In the genomic region with DNA sequence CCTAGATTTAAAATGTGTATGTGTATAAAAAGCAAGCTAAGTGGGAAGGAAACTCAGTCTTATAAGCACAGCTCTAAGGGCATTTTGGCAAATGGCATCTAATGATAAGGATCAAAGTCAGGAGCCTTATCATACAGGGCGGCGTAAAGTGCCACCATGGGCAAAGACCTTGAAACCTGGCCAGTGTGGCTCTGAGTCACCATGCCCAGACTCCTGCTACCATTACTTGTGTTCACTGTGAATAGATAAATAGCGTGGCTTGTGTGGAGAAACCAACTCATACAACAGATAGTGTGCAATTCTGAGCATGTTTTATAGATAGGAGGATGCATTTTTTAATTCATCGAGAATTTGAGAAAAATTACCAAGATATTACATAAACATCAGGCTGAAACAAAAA, we compare ENCODE assay signal across 19 mouse cellular contexts. TPM values are rescaled to one million over a fixed set of nuclear protein-coding genes. Genes with fewer than 3 reads are reported as not detected.
DNase-seq lines count a peak whose midpoint lies in the region; ATAC-seq and TF ChIP-seq lines count a peak whose summit lies in the region.
"Had no signal": no experiment of that assay in that cellular context is flagged by ENCODE, and none has a peak within 500 bp of the region (broad histone marks: within the 10 kb centered on the region; RNA-seq: fewer than 3 reads in every experiment).

No protein-coding gene starts in this region.

- H3K4me3 ChIP-seq in layer of hippocampus, adult 2 months = no peak overlapping the region
- H3K4me3 ChIP-seq in MEL (ENCODE audit: control insufficient read depth in 1 of 2, insufficient read depth in 1 of 2, low read depth in 2 of 2, low read length in 2 of 2) = no peak overlapping the region
- H3K4me3 ChIP-seq in forebrain, embryonic 16.5 days (replicated peaks; ENCODE audit: low read length) = no peak overlapping the region
- H3K4me3 ChIP-seq: embryonic facial prominence, embryonic 12.5 days; embryonic facial prominence, embryonic 15.5 days; gastrocnemius, adult 2 months; hindbrain, embryonic 12.5 days; hindbrain, embryonic 15.5 days had no signal

- peaks cover 0 to 4% of the 10 kb centered on the region in 2 experiments; a peak in 2 of 4 replicates for H3K4me1 ChIP-seq in MEL (ENCODE audit: control insufficient read depth in 1 of 2, insufficient read depth in 2 of 2, low read length in 2 of 2)
- H3K4me1 ChIP-seq in forebrain, embryonic 16.5 days (replicated peaks; ENCODE audit: control insufficient read depth, insufficient read depth, low read length) = 0 out of 2 replicates have a peak, but pooled peaks cover 3% of the 10 kb centered on the region
- H3K4me1 ChIP-seq: embryonic facial prominence, embryonic 12.5 days; hindbrain, embryonic 15.5 days had no signal

- H3K79me2 ChIP-seq in MEL (ENCODE audit: control insufficient read depth, insufficient read depth, low read length, poor library complexity) = no peaks in the 10 kb centered on the region

- 95% methylated on average over 4 of the region's 4 CpGs for WGBS in forebrain, embryonic 16.5 days

- peak overlapping the region; percentile 64 for H3K27ac ChIP-seq in layer of hippocampus, adult 2 months
- H3K27ac ChIP-seq in MEL (ENCODE audit: control insufficient read depth, low read depth, low read length) = no peak overlapping the region
- H3K27ac ChIP-seq in forebrain, embryonic 16.5 days (ENCODE audit: low read length) = no peak overlapping the region
- H3K27ac ChIP-seq: embryonic facial prominence, embryonic 12.5 days; embryonic facial prominence, embryonic 15.5 days; gastrocnemius, adult 2 months; hindbrain, embryonic 12.5 days; hindbrain, embryonic 15.5 days had no signal

- no peak for TF ChIP-seq CTCF in layer of hippocampus, adult 2 months (conservative IDR thresholded peaks at IDR 0.05)
- TF ChIP-seq CTCF in MEL (IDR thresholded peaks at IDR 0.05 in 2 of 3, conservative IDR thresholded peaks at IDR 0.05 in 1 of 3; ENCODE audit: control insufficient read depth in 1 of 3, insufficient read depth in 1 of 3, low read depth in 2 of 3, low read length in 3 of 3, poor library complexity in 1 of 3, severe bottlenecking in 1 of 3) = no peak

- no peak for TF ChIP-seq POLR2A in MEL (IDR thresholded peaks at IDR 0.05; ENCODE audit: control insufficient read depth in 1 of 2, insufficient read depth in 1 of 2, low read depth in 1 of 2, low read length in 2 of 2, poor library complexity in 1 of 2)

- no peaks in the 10 kb centered on the region for H3K36me3 ChIP-seq in MEL (ENCODE audit: control insufficient read depth in 1 of 2, insufficient read depth in 2 of 2, low read length in 2 of 2)
- no peaks in the 10 kb centered on the region for H3K36me3 ChIP-seq in forebrain, embryonic 16.5 days (ENCODE audit: control insufficient read depth, insufficient read depth)
- H3K36me3 ChIP-seq: embryonic facial prominence, embryonic 12.5 days; embryonic facial prominence, embryonic 15.5 days; hindbrain, embryonic 12.5 days; hindbrain, embryonic 15.5 days had no signal

- no peak for TF ChIP-seq RAD21 in MEL (IDR thresholded peaks at IDR 0.05; ENCODE audit: low read depth, low read length)

- H3K4me2 ChIP-seq in forebrain, embryonic 16.5 days (ENCODE audit: low read length) = no peak overlapping the region
- H3K4me2 ChIP-seq: embryonic facial prominence, embryonic 12.5 days; embryonic facial prominence, embryonic 15.5 days; heart, embryonic 11.5 days; hindbrain, embryonic 12.5 days; hindbrain, embryonic 15.5 days had no signal

- DNase-seq in layer of hippocampus, adult 2 months (ENCODE audit: low spot score in 2 of 2) = no peak
- DNase-seq in layer of hippocampus, adult 9-11 months = no peak
- peak; percentile 10 for DNase-seq in MEL (ENCODE audit: low read depth, low spot score)
- peak; percentile 65 for DNase-seq in adrenal gland, postnatal 10 days
- peak; percentile 81 to 82 for DNase-seq in adrenal gland, postnatal 36 days
- no peak for DNase-seq in urinary bladder, adult 18-20 months (ENCODE audit: low spot score in 2 of 2)
- DNase-seq: gastrocnemius, adult 2 months; gastrocnemius, postnatal 14 days; heart, adult 11 months had no signal

- no peak for TF ChIP-seq EP300 in MEL (IDR thresholded peaks at IDR 0.05; ENCODE audit: low read depth in 1 of 2, low read length in 2 of 2)

- no peaks in the 10 kb centered on the region for H3K9me3 ChIP-seq in MEL (replicated peaks; ENCODE audit: insufficient read depth, low read length)
- no peaks in the 10 kb centered on the region for H3K9me3 ChIP-seq in forebrain, embryonic 16.5 days (ENCODE audit: control insufficient read depth, low read length)
- H3K9me3 ChIP-seq: embryonic facial prominence, embryonic 12.5 days; embryonic facial prominence, embryonic 15.5 days; hindbrain, embryonic 12.5 days; hindbrain, embryonic 15.5 days had no signal

- no peak overlapping the region for H3K9ac ChIP-seq in MEL (ENCODE audit: control insufficient read depth, low read depth, low read length, poor library complexity, severe bottlenecking)
- no peak overlapping the region for H3K9ac ChIP-seq in forebrain, embryonic 16.5 days (replicated peaks; ENCODE audit: low read depth, low read length)
- H3K9ac ChIP-seq: embryonic facial prominence, embryonic 12.5 days; embryonic facial prominence, embryonic 15.5 days; forebrain, postnatal 0 days; hindbrain, embryonic 12.5 days; hindbrain, embryonic 15.5 days had no signal

- no peak for ATAC-seq in forebrain, embryonic 16.5 days
- ATAC-seq: activated CD4-positive, CD25-positive, alpha-beta regulatory T cell, adult 4 months; CD4-positive, CD25-positive, alpha-beta regulatory T cell, adult 4 months; intestine, postnatal 0 days had no signal

- peaks cover 0 to 2% of the 10 kb centered on the region in 2 experiments; a peak in 1 of 4 replicates for H3K27me3 ChIP-seq in MEL (ENCODE audit: control insufficient read depth in 1 of 2, insufficient read depth in 2 of 2, low read length in 2 of 2)
- H3K27me3 ChIP-seq in forebrain, embryonic 16.5 days (replicated peaks; ENCODE audit: control insufficient read depth, insufficient read depth, low read length) = no peaks in the 10 kb centered on the region
- H3K27me3 ChIP-seq: embryonic facial prominence, embryonic 12.5 days; embryonic facial prominence, embryonic 15.5 days; hindbrain, embryonic 12.5 days; hindbrain, embryonic 15.5 days had no signal

TF ChIP-seq in MEL, 35 proteins besides CTCF, POLR2A, EP300 and RAD21:
- TF ChIP-seq USF1 (IDR thresholded peaks at IDR 0.05; ENCODE audit: low read depth, low read length) (no peak), ZC3H11A (IDR thresholded peaks at IDR 0.05; ENCODE audit: low read depth, low read length) (no peak), GATA1 (IDR thresholded peaks at IDR 0.05; ENCODE audit: low read depth, low read length) (no peak), POLR2AphosphoS5 (IDR thresholded peaks at IDR 0.05; ENCODE audit: borderline replicate concordance, low read depth, low read length) (no peak), POLR2AphosphoS2 (IDR thresholded peaks at IDR 0.05; ENCODE audit: low read length) (no peak), NELFE (IDR thresholded peaks at IDR 0.05; ENCODE audit: low read depth, low read length) (no peak), MXI1 (IDR thresholded peaks at IDR 0.05; ENCODE audit: low read depth, low read length) (no peak), KAT2A (conservative IDR thresholded peaks at IDR 0.05; ENCODE audit: low read depth, low read length) (no peak), ZKSCAN1 (IDR thresholded peaks at IDR 0.05; ENCODE audit: low read depth, low read length) (no peak), HCFC1 (IDR thresholded peaks at IDR 0.05; ENCODE audit: low read depth, low read length) (no peak), CHD2 (IDR thresholded peaks at IDR 0.05; ENCODE audit: low read length) (no peak), TCF12 (IDR thresholded peaks at IDR 0.05; ENCODE audit: low read depth, low read length) (no peak), SMC3 (IDR thresholded peaks at IDR 0.05; ENCODE audit: low read depth, low read length) (no peak), TBP (IDR thresholded peaks at IDR 0.05; ENCODE audit: low read depth, low read length) (no peak), GABPA (IDR thresholded peaks at IDR 0.05; ENCODE audit: low read depth, low read length) (no peak), JUND (IDR thresholded peaks at IDR 0.05; ENCODE audit: low read depth, low read length) (no peak)

RNA-seq across cellular contexts. Expression of gene Tspan5, which starts 30.0 kb away (rescaled TPM):
- total RNA-seq in layer of hippocampus, adult 2 months (2021) = 100 to 1,000 TPM; 199 to 202 TPM
- 28.1 and 28.8 TPM in 2 replicates for total RNA-seq in MEL (2012; rRNA removed)
- polyA plus RNA-seq in MEL (2012; ENCODE audit: insufficient read depth in 1 of 2, insufficient read length in 2 of 2, low read depth in 1 of 2, low replicate concordance in 2 of 2, missing spikeins in 1 of 2) = 10 to 100 TPM in 1 of 2 experiments, not detected in 1; 35.1 TPM
- 10 to 100 TPM; 30.0 to 30.8 TPM for total RNA-seq in adrenal gland, postnatal 10 days (2021)
- total RNA-seq in adrenal gland, postnatal 36 days (2021) = 10 to 100 TPM; 54.6 to 82.7 TPM
- 98.7 and 113 TPM in 2 replicates for polyA plus RNA-seq in forebrain, embryonic 16.5 days (2015; fragmentation: Nextera tagmentation; extraction: Ambion mirVana)

Comparison
In these comparisons a context has a peak if more than half of its experiments do, and no peak if none do; other contexts are left out.
1. DNase-seq: peak in MEL (single experiment), adrenal gland, postnatal 10 days (single experiment) and adrenal gland, postnatal 36 days (2 of 2); none in layer of hippocampus, adult 2 months (0 of 2), layer of hippocampus, adult 9-11 months (single experiment) and urinary bladder, adult 18-20 months (0 of 2).